Mouse (Mus musculus) liver, adult 2 months (tissue): ENCODE results near the gene Tnfaip8l3. TPM values are rescaled to one million over a fixed set of nuclear protein-coding genes. Genes with fewer than 3 reads are reported as not detected.

Experiments
- DNase-seq: peaks from one replicate; pipeline ENCODE4 v3.0.0-alpha.2; 2011; ENCODE audit warnings: low read depth, low spot score; ENCODE audit errors: extremely low read depth
- H3K27ac ChIP-seq: fragments of 200-500 bp; replicated peaks from 2 replicates; pipeline ENCODE4 v1.5.1; 2012; ENCODE audit warnings: low read depth, mild to moderate bottlenecking, control low read depth, inconsistent platforms, low read length; ENCODE audit not compliant: insufficient read depth
- H3K27me3 ChIP-seq: fragments of 200-500 bp; 2 replicates; pipeline ENCODE4 v1.6.1; 2012; ENCODE audit warnings: mild to moderate bottlenecking, moderate library complexity, low read length, inconsistent platforms; ENCODE audit not compliant: control insufficient read depth, insufficient read depth
- H3K36me3 ChIP-seq: fragments of 200-500 bp; 2 replicates; pipeline ENCODE4 v1.6.1; 2012; ENCODE audit warnings: low read length, inconsistent platforms; ENCODE audit not compliant: control insufficient read depth, insufficient read depth
- H3K4me1 ChIP-seq: fragments of 200-500 bp; 2 replicates; pipeline ENCODE4 v1.6.1; 2011; ENCODE audit warnings: low read length; ENCODE audit not compliant: control insufficient read depth, insufficient read depth
- H3K4me3 ChIP-seq: fragments of 200-500 bp; 2 replicates; pipeline ENCODE4 v1.5.1; 2011; ENCODE audit warnings: low read depth, mild to moderate bottlenecking, control low read depth, low read length, moderate library complexity; ENCODE audit not compliant: insufficient read depth
- H3K79me2 ChIP-seq: fragments of 200-500 bp; 2 replicates; pipeline ENCODE4 v1.6.1; 2012; ENCODE audit warnings: inconsistent platforms, mild to moderate bottlenecking, low read length, moderate library complexity; ENCODE audit not compliant: control insufficient read depth, insufficient read depth
- H3K9ac ChIP-seq: fragments of 200-500 bp; 2 replicates; pipeline ENCODE4 v1.6.1; 2012; ENCODE audit warnings: low read depth, mild to moderate bottlenecking, control low read depth, inconsistent platforms, low read length
- CTCF ChIP-seq: fragments of 200-500 bp; IDR thresholded peaks from 2 replicates; pipeline ENCODE4 v1.5.1; 2011; ENCODE audit warnings: low read depth, low read length, control low read depth
- POLR2A ChIP-seq: fragments of 200-500 bp; IDR thresholded peaks from 2 replicates; pipeline ENCODE4 v1.6.1; 2011; ENCODE audit warnings: low read length, control low read depth; ENCODE audit not compliant: insufficient read depth; ENCODE audit errors: extremely low read depth
- WGBS: fragments of 180-500 bp; shearing (Covaris S2); methylation state at CpG from one replicate; pipeline ENCODE4 v1.1.7; 2018; 5-methylcytosine and 5-hydroxymethylcytosine counted together
- polyA plus RNA-seq: library from polyadenylated mRNA; depleted of rRNA; stranded (reverse); fragments of >200 nt; gene quantifications from 2 replicates; pipeline ENCODE4 v1.2.3, GENCODE M21; 2012
- total RNA-seq: library from RNA; depleted of rRNA; stranded (reverse); fragments of >200 nt; gene quantifications from 2 replicates; pipeline ENCODE4 v1.2.3, GENCODE M21; 2014

Tnfaip8l3 gene
- total and polyA plus RNA-seq, 2 experiments: 0.20 to 1.4 TPM

DNA sequence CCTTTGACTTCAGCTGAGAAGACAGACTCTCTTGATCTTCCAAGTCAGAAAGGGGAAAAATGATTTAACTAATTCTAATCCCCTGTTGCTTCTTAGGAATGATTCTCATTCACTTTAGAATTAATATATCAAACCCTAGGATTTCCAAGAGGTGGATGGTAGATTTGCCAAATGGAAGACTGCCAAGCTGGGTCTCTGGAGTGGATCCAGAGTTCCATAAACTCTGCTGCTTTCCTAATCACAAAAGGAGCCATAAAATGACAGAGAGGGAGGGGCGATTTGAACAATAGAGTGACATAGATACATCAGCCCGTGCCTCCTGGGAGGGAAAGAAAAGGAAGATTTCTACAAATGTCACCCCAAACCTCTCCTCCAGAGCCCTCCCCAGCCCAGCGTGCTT, 3.4 kb downstream of the Tnfaip8l3 start:
- Histone ChIP-seq H3K27ac (no peak overlapping the region), H3K4me1 (peaks cover 5% of the 10 kb centered on the region; the same call in 1 of the 2 replicates), H3K27me3 (no peaks in the 10 kb centered on the region), H3K9ac (no peak overlapping the region), H3K4me3 (no peak overlapping the region), H3K79me2 (no peaks in the 10 kb centered on the region), H3K36me3 (no peaks in the 10 kb centered on the region)
- no peak for DNase-seq
- WGBS: 80% methylated on average over 3 of the region's 3 CpGs
- TF ChIP-seq CTCF (no peak), POLR2A (no peak)

GRCm38 (mm10) chr9:54063655-54064054, 4.5 kb downstream of the Tnfaip8l3 start:
- no peaks in the 10 kb centered on the region for H3K27me3 ChIP-seq
- H3K79me2 ChIP-seq: no peaks in the 10 kb centered on the region
- H3K4me1 ChIP-seq: peaks cover 3% of the 10 kb centered on the region; the same call in 1 of the 2 replicates
- H3K27ac ChIP-seq: no peak overlapping the region
- H3K9ac ChIP-seq: no peak overlapping the region
- H3K4me3 ChIP-seq: no peak overlapping the region
- no peak for DNase-seq
- TF ChIP-seq POLR2A: no peak
- no peak for TF ChIP-seq CTCF
- no peaks in the 10 kb centered on the region for H3K36me3 ChIP-seq
- WGBS: 88% methylated on average over 3 of the region's 3 CpGs

- TF ChIP-seq CTCF (no peak), POLR2A (no peak)
- WGBS: 83% methylated on average over 5 of the region's 5 CpGs
- Histone ChIP-seq H3K79me2 (no peaks in the 10 kb centered on the region), H3K27me3 (no peaks in the 10 kb centered on the region), H3K27ac (no peak overlapping the region), H3K4me1 (no peaks in the 10 kb centered on the region), H3K36me3 (no peaks in the 10 kb centered on the region), H3K4me3 (no peak overlapping the region), H3K9ac (no peak overlapping the region)
- DNase-seq: no peak
These were observed 6.5 kb downstream of the Tnfaip8l3 start for GRCm38 (mm10) chr9:54061666-54062065.

DNA sequence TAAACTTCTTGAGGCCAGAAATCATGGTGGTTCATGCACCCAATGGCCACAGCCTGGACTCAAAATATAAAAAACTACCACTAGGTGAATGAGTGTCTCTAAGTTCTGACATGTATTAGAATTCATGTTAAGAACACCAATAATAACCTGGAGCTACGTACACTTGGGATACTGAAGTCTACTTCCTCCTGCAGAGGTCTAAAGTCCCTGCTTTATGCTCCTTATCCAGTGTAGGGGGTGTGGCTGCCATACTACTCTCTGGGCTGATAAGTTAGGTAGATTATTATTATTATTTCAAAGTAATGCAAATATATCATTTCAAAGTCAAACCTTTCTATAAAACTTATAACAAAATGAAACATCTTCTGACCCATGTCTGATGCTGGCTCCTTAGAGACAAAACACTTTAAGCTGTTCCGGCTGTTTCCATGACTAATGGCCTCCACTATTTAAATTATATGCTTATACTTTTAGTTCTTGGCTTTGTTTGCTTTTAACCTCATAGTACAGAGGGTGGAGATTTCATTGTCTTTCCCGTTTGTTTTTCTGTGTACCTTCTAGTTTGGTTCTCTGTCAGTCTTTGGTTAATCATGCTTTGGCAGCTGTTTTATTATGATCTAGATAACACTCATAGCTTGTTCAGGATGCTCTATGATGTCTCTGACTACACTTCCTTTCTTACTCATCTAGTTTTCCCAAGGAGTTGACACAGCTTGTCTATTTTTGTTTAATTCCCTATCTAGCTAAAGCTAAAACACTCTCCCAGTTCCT, 16.7 kb downstream of the Tnfaip8l3 start:
- Histone ChIP-seq H3K27ac (no peak overlapping the region), H3K79me2 (no peaks in the 10 kb centered on the region), H3K4me1 (no peaks in the 10 kb centered on the region), H3K27me3 (no peaks in the 10 kb centered on the region), H3K4me3 (no peak overlapping the region), H3K36me3 (no peaks in the 10 kb centered on the region), H3K9ac (no peak overlapping the region)
- no peak for TF ChIP-seq POLR2A
- TF ChIP-seq CTCF: no peak
- no peak for DNase-seq
- 76% methylated on average over 3 of the region's 3 CpGs for WGBS

DNA sequence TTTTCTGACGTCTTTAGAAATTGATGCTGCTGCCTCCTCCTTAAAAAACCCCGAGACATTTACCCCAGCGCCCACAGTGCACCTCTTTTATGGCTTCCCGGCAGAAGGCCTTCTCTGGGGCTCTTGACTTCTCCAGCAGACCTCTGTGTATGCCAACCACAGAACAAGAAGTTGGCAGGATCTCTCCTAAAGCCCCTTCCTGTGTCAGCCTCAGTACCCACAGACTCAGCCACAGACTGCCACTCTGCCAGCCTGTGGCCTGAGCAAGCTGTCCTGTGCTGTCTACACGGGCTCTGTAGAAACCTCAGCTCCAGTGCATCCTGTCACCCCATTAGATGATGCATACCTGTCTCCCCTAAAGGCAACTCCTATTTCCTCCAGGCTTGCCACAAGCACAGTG, 19.2 kb downstream of the Tnfaip8l3 start:
- Histone ChIP-seq H3K9ac (no peak overlapping the region), H3K79me2 (no peaks in the 10 kb centered on the region), H3K4me1 (no peaks in the 10 kb centered on the region), H3K4me3 (no peak overlapping the region), H3K27ac (no peak overlapping the region), H3K27me3 (no peaks in the 10 kb centered on the region), H3K36me3 (no peaks in the 10 kb centered on the region)
- 72% methylated on average over 5 of the region's 5 CpGs for WGBS
- no peak for DNase-seq
- TF ChIP-seq CTCF: no peak
- TF ChIP-seq POLR2A: no peak

- Histone ChIP-seq H3K27me3 (no peaks in the 10 kb centered on the region), H3K36me3 (no peaks in the 10 kb centered on the region), H3K9ac (no peak overlapping the region), H3K79me2 (no peaks in the 10 kb centered on the region), H3K4me1 (no peaks in the 10 kb centered on the region), H3K4me3 (no peak overlapping the region), H3K27ac (no peak overlapping the region)
- 89% methylated on average over 5 of the region's 5 CpGs for WGBS
- no peak for DNase-seq
- TF ChIP-seq CTCF (no peak), POLR2A (no peak)
These were observed 25.1 kb downstream of the Tnfaip8l3 start for GRCm38 (mm10) chr9:54043067-54043466.
